Mouse (Mus musculus) lung, embryonic 14.5 days (tissue): ENCODE measurements around the gene Dlx2. TPM values are rescaled to one million over a fixed set of nuclear protein-coding genes. Genes with fewer than 3 reads are reported as not detected.

ENCODE experiments used
- ATAC-seq: fragments of 200-750 bp; cut with Nextera tagmentation; 2 replicates; pipeline ENCODE4 v1.8.0; 2017; ENCODE audit warnings: mild to moderate bottlenecking, moderate TSS enrichment, moderate library complexity; ENCODE audit not compliant: insufficient read depth
- DNase-seq: peaks from one replicate; pipeline ENCODE4 v3.0.0-alpha.2; 2015
- H3K27ac ChIP-seq: fragments of 300-500 bp; sonication (generic); 2 replicates; pipeline ENCODE4 v1.5.1; 2014; ENCODE audit warnings: low read depth, mild to moderate bottlenecking, moderate library complexity
- H3K27me3 ChIP-seq: fragments of 300-500 bp; sonication (generic); 2 replicates; pipeline ENCODE4 v1.6.1; 2014; ENCODE audit warnings: low read length, control low read depth; ENCODE audit not compliant: insufficient read depth
- H3K36me3 ChIP-seq: fragments of 300-500 bp; sonication (generic); 2 replicates; pipeline ENCODE4 v1.6.1; 2014; ENCODE audit warnings: control low read depth; ENCODE audit not compliant: insufficient read depth
- H3K4me1 ChIP-seq: fragments of 300-500 bp; sonication (generic); 2 replicates; pipeline ENCODE4 v1.6.1; 2014; ENCODE audit warnings: antibody characterized with exemption, control low read depth; ENCODE audit not compliant: insufficient read depth
- H3K4me2 ChIP-seq: fragments of 300-500 bp; sonication (generic); 2 replicates; pipeline ENCODE4 v1.6.1; 2014; ENCODE audit warnings: mild to moderate bottlenecking
- H3K4me3 ChIP-seq: fragments of 300-500 bp; sonication (generic); 2 replicates; pipeline ENCODE4 v1.5.1; 2014; ENCODE audit warnings: low read depth, low read length
- H3K9ac ChIP-seq: fragments of 300-500 bp; sonication (generic); 2 replicates; pipeline ENCODE4 v1.6.1; 2014
- H3K9me3 ChIP-seq: fragments of 300-500 bp; sonication (generic); 2 replicates; pipeline ENCODE4 v1.6.1; 2016; ENCODE audit warnings: low read depth, low read length, control low read depth
- CTCF ChIP-seq: IDR thresholded peaks from 2 replicates; pipeline ENCODE4 v1.5.1; 2016; ENCODE audit warnings: antibody characterized with exemption, low read depth
- WGBS: fragments of 180-500 bp; shearing (Covaris S2); extraction: QIAGEN DNeasy Blood & Tissue Kit; methylation state at CpG from one replicate; pipeline ENCODE4 v1.1.7; 2014; 5-methylcytosine and 5-hydroxymethylcytosine counted together
- polyA plus RNA-seq: library from polyadenylated mRNA; unstranded; fragments of >200 nt; fragmentation: Nextera tagmentation; extraction: Ambion mirVana; gene quantifications from 2 replicates; pipeline ENCODE4 v1.2.1, GENCODE M21; 2014

Gene Dlx2
- polyA plus RNA-seq: 0.07 TPM in 1 of 2 replicates, not detected in the other

- peak within 1 kb of the TSS; percentile 91 for H3K4me2 ChIP-seq
- peaks cover 94% of the 10 kb centered on the region for H3K27me3 ChIP-seq
- no peak for TF ChIP-seq CTCF
- under 1% methylated on average over 37 of the region's 37 CpGs for WGBS
- no peak within 1 kb of the TSS for H3K27ac ChIP-seq
- ATAC-seq (peak; percentile 29; the same call in 1 of the 2 replicates), DNase-seq (peak; percentile 63)
- peak within 1 kb of the TSS; percentile 45 for H3K4me3 ChIP-seq
- no peaks in the 10 kb centered on the region for H3K36me3 ChIP-seq
- no peak within 1 kb of the TSS; the same call in 1 of the 2 replicates for H3K9ac ChIP-seq
- no peaks in the 10 kb centered on the region for H3K9me3 ChIP-seq
- no peaks in the 10 kb centered on the region for H3K4me1 ChIP-seq
Measured at GRCm38 (mm10) chr2:71546640-71547071, at the start of gene Dlx2. Gene Dlx2 (minus strand): TSS chr2:71546754.

DNA sequence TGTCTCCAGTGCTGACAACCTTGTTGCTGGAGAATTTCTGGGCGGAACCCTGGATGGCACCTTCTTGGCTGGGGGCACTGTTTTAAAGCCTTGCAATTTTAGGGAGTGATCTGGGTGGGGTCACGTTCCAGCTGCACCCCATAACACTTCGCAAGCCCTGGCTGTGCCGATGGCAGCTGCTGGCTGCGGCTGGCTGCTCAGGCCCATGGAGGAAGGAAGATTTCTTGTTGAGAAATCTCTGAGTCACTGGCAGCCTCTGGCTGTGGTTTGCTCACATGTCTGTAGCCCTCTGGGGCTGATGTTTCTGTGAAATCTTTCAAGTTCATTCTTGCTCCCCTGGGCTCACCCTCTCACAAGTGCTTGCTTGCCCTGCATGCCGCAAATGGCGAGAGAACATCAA is 47.9 kb upstream of the Dlx2 start:
- H3K27ac ChIP-seq: no peak overlapping the region
- no peaks in the 10 kb centered on the region for H3K4me1 ChIP-seq
- H3K4me3 ChIP-seq: no peak overlapping the region
- H3K9ac ChIP-seq: no peak overlapping the region
- no peak for TF ChIP-seq CTCF
- no peak overlapping the region for H3K4me2 ChIP-seq
- no peaks in the 10 kb centered on the region for H3K27me3 ChIP-seq
- H3K9me3 ChIP-seq: no peaks in the 10 kb centered on the region
- no peaks in the 10 kb centered on the region for H3K36me3 ChIP-seq
- DNase-seq (no peak), ATAC-seq (no peak)
- 72% methylated on average over 7 of the region's 7 CpGs for whole genome bisulfite sequencing

GRCm38 (mm10) chr2:71589114-71589513 is 42.6 kb upstream of the Dlx2 start:
- H3K36me3 ChIP-seq: no peaks in the 10 kb centered on the region
- 81% methylated on average over 9 of the region's 9 CpGs for WGBS
- no peaks in the 10 kb centered on the region for H3K27me3 ChIP-seq
- DNase-seq (no peak), ATAC-seq (no peak)
- no peak for TF ChIP-seq CTCF
- H3K4me1 ChIP-seq: no peaks in the 10 kb centered on the region
- H3K27ac ChIP-seq: no peak overlapping the region
- H3K9ac ChIP-seq: no peak overlapping the region
- H3K4me3 ChIP-seq: no peak overlapping the region
- H3K9me3 ChIP-seq: no peaks in the 10 kb centered on the region
- H3K4me2 ChIP-seq: no peak overlapping the region

DNA sequence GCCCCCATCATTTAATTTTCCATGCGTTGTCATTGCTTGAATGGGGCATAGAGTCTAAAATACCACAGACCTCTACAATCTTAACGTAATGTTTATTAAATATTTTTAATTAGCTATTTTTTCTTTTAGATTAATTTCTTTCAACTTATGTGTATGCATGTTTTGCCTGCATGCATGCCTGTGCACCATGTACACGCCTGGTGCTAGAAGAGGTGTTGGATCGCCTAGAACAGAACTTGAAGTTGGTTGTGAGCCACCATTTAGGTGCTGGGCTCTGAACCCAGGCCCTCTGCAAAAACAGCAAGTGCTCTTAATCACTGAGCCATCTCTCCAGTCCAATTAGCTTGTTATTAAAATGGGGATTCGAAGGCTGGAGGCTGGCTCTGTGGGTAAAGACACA is 34.9 kb upstream of the Dlx2 start:
- Histone ChIP-seq H3K27me3 (peaks cover 2% of the 10 kb centered on the region; the same call in 1 of the 2 replicates), H3K9me3 (no peaks in the 10 kb centered on the region), H3K27ac (no peak overlapping the region), H3K4me2 (peak overlapping the region; percentile 68), H3K9ac (peak overlapping the region; percentile 43), H3K4me1 (no peaks in the 10 kb centered on the region), H3K36me3 (no peaks in the 10 kb centered on the region), H3K4me3 (peak overlapping the region; percentile 45)
- TF ChIP-seq CTCF: no peak
- 57% methylated on average over 5 of the region's 5 CpGs for WGBS
- DNase-seq (no peak), ATAC-seq (0 out of 2 replicates have a peak, but pooled peaks have one; percentile 14)

- peak; percentile 57 for TF ChIP-seq CTCF
- ATAC-seq (peak; percentile 90), DNase-seq (peak; percentile 84)
- no peak overlapping the region for H3K27ac ChIP-seq
- H3K4me3 ChIP-seq: peak overlapping the region; percentile 45
- no peaks in the 10 kb centered on the region for H3K36me3 ChIP-seq
- H3K9me3 ChIP-seq: no peaks in the 10 kb centered on the region
- H3K4me1 ChIP-seq: no peaks in the 10 kb centered on the region
- peaks cover 2% of the 10 kb centered on the region; the same call in 1 of the 2 replicates for H3K27me3 ChIP-seq
- 10% methylated on average over 50 of the region's 50 CpGs for WGBS
- peak overlapping the region; percentile 43 for H3K9ac ChIP-seq
- H3K4me2 ChIP-seq: peak overlapping the region; percentile 68
Measured at GRCm38 (mm10) chr2:71580632-71581466, 34.3 kb upstream of the Dlx2 start.

- no peak for TF ChIP-seq CTCF
- WGBS: 82% methylated on average over 2 of the region's 2 CpGs
- Histone ChIP-seq H3K27me3 (peaks cover 2% of the 10 kb centered on the region; the same call in 1 of the 2 replicates), H3K9me3 (no peaks in the 10 kb centered on the region), H3K4me2 (no peak overlapping the region), H3K4me1 (no peaks in the 10 kb centered on the region), H3K4me3 (no peak overlapping the region), H3K36me3 (no peaks in the 10 kb centered on the region), H3K27ac (no peak overlapping the region), H3K9ac (no peak overlapping the region)
- ATAC-seq (no peak), DNase-seq (no peak)
Measured at GRCm38 (mm10) chr2:71577059-71577458, 30.5 kb upstream of the Dlx2 start.

DNA sequence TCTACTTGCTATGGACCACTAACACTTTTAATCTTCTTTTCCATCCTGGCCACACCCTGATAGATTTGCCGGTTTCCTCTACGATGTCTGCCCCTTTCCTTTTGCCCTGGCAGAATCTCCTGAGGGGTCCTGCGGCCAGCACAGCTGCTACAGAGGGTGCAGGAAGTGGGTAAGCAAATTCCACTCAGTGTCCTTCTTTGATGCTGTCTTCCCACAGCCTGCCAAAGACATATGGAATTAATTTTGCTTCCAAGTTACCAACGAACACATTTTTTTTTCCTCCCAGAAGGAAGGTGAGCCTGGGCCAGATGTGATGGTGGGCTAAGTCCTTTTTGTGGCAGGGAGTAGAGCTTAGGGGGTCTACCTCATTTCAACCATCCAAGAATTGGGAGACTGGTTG is 27.2 kb upstream of the Dlx2 start:
- DNase-seq (no peak), ATAC-seq (no peak)
- no peak for TF ChIP-seq CTCF
- no peak overlapping the region for H3K9ac ChIP-seq
- no peak overlapping the region for H3K27ac ChIP-seq
- no peaks in the 10 kb centered on the region for H3K9me3 ChIP-seq
- 38% methylated on average over 4 of the region's 4 CpGs for WGBS
- no peaks in the 10 kb centered on the region for H3K36me3 ChIP-seq
- H3K4me2 ChIP-seq: no peak overlapping the region
- no peak overlapping the region for H3K4me3 ChIP-seq
- no peaks in the 10 kb centered on the region for H3K4me1 ChIP-seq
- no peaks in the 10 kb centered on the region for H3K27me3 ChIP-seq
